Mouse (Mus musculus) erythroblast, embryonic 14.5 days (primary cell): ENCODE measurements around the gene Prkcg.

Experiments
- GATA1 ChIP-seq: IDR thresholded peaks from 2 replicates; pipeline ENCODE4 v1.6.1; 2012; ENCODE audit warnings: low read length, inconsistent platforms, mixed read lengths
- TAL1 ChIP-seq: IDR thresholded peaks from 3 replicates; pipeline ENCODE4 v1.6.1; 2012; ENCODE audit warnings: low read length, inconsistent platforms, mixed read lengths

- no peak for TF ChIP-seq TAL1
- TF ChIP-seq GATA1: no peak
Observed at GRCm38 (mm10) chr7:3332224-3332615, 43.2 kb downstream of the Prkcg start.
